Mouse (Mus musculus): Measurements from ENCODE around the gene Gm7137.
"Not testable (repeated sequence)": the region's sequence is repeated elsewhere in the genome, so short reads cannot be mapped to it uniquely, and the experiment has no call there.

DNA sequence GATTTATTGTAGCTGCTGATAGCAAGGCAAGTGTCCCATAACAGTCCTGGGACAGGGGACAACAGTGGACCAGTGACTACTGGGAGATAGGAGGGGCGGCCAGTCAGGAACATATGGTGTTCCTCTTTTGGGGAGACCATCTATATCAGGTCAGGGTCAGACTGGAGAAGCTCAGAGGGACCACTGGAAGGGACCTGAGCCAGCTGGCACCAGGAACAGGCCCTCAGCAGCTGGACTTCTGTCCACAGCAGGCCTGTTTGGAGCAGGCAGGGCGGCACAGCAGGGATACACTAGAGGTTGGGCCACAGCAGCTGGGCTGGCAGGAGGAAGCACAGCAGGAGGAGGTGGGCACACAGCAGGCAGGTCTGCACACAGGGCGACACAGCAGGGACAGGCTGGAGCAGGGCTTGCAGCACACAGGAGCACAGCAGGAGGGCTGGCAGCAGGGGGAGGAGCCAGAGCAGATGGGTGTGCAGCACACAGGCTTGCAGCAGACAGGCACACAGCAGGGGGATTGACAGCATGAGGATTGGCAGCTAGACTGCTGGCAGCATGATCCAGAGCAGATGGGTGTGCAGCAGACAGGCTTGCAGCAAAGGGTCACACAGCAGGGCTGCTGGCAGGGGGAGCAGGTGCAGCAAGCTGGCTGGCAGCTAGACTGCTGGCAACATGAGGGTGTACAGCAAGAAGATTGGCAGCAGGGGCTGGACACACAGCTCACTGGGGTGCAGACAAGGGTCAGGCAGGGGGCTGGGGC, 10.3 kb upstream of the Gm7137 start:
- TF ChIP-seq CTCF (IDR thresholded peaks at IDR 0.05); POLR2A (IDR thresholded peaks at IDR 0.05; ENCODE audit: insufficient read depth, low read depth, low read length); EP300 (IDR thresholded peaks at IDR 0.05; ENCODE audit: insufficient read depth, low read depth, low read length): not testable (repeated sequence)
